Mouse (Mus musculus): ENCODE results near the gene Bnipl.

Bnipl gene

GRCm38 (mm10) chr3:95283589-95283941, 32.6 kb upstream of the Bnipl start:
- H3K4me1 ChIP-seq (replicated peaks; ENCODE audit: low read depth, low read length), result peaks cover 77% of the 10 kb centered on the region
- no peak for TF ChIP-seq POU5F1 (IDR thresholded peaks at IDR 0.05; ENCODE audit: borderline replicate concordance, low read length)
- no peak for TF ChIP-seq CTCF (conservative IDR thresholded peaks at IDR 0.05; ENCODE audit: low read length)
- no peak for TF ChIP-seq NANOG (IDR thresholded peaks at IDR 0.05; ENCODE audit: borderline replicate concordance, low read length)
- no peaks in the 10 kb centered on the region for H3K27me3 ChIP-seq (ENCODE audit: insufficient read depth, low read length)
- peak overlapping the region; percentile 95 for H3K4me3 ChIP-seq (replicated peaks; ENCODE audit: low read length)
- H3K36me3 ChIP-seq (ENCODE audit: insufficient read depth, low read length), result peaks cover 33% of the 10 kb centered on the region
- H3K9me3 ChIP-seq (ENCODE audit: low read length), result no peaks in the 10 kb centered on the region

- Histone ChIP-seq H3K27me3 (ENCODE audit: insufficient read depth, low read length) (no peaks in the 10 kb centered on the region), H3K4me3 (replicated peaks; ENCODE audit: low read length) (peak overlapping the region; percentile 95), H3K36me3 (ENCODE audit: insufficient read depth, low read length) (peaks cover 28% of the 10 kb centered on the region), H3K4me1 (replicated peaks; ENCODE audit: low read depth, low read length) (peaks cover 77% of the 10 kb centered on the region), H3K9me3 (ENCODE audit: low read length) (no peaks in the 10 kb centered on the region)
- no peak for TF ChIP-seq NANOG (IDR thresholded peaks at IDR 0.05; ENCODE audit: borderline replicate concordance, low read length)
- no peak for TF ChIP-seq POU5F1 (IDR thresholded peaks at IDR 0.05; ENCODE audit: borderline replicate concordance, low read length)
- TF ChIP-seq CTCF (conservative IDR thresholded peaks at IDR 0.05; ENCODE audit: low read length), result no peak
Observed at GRCm38 (mm10) chr3:95282865-95283588, 32.0 kb upstream of the Bnipl start.

- Histone ChIP-seq H3K27me3 (ENCODE audit: insufficient read depth, low read length) (no peaks in the 10 kb centered on the region), H3K4me1 (replicated peaks; ENCODE audit: low read depth, low read length) (peaks cover 77% of the 10 kb centered on the region), H3K9me3 (ENCODE audit: low read length) (no peaks in the 10 kb centered on the region), H3K4me3 (replicated peaks; ENCODE audit: low read length) (peak overlapping the region; percentile 95), H3K36me3 (ENCODE audit: insufficient read depth, low read length) (peaks cover 23% of the 10 kb centered on the region)
- TF ChIP-seq POU5F1 (IDR thresholded peaks at IDR 0.05; ENCODE audit: borderline replicate concordance, low read length) (no peak), NANOG (IDR thresholded peaks at IDR 0.05; ENCODE audit: borderline replicate concordance, low read length) (no peak), CTCF (conservative IDR thresholded peaks at IDR 0.05; ENCODE audit: low read length) (no peak)
Observed at GRCm38 (mm10) chr3:95282381-95282864, 31.4 kb upstream of the Bnipl start.

DNA sequence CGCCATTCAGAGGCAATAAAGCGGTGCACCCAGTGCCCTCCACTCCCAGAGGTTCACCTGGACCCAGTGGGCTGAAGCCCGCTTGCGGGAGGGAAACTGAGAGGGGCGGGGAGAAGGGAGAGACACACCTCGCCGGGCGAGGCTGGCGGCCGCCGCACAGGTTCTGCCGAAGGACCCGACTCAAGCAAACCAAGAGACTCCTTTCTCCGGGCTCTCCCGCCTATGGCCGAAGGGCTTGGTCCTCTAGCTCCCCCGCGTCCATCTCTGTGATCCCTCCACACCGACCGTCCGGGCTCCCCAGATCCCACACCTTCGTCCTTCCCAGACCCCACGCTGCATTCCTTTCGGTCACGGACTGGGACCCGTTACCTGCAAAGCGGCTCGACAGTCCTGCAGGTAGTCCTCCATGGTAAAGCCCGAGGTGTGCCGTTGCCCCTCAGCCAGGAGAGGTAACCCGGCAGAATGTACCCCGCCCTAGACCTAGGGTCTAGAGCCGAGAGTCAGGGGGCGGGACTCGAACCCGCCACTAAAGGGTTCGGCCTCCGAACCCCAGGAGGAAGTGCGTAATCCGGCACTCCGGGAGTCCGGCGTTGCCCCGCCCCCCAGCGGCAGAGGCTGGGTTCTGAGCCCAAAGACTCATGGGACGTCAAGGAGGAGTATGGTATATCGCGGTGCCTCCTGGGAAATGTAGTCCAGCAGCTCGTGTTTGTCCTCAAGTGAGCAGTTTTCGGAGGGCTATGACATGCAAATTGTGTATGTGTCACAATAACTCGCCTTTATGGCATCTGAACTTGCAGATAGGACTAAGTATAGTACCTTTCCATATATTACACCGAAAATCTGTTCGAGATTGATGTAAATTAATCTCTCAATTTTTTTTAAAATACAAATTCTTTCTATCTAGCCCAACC, 30.5 kb upstream of the Bnipl start, which contains the start of the genes Mindy1 and Prune1:
Gene Mindy1, plus strand, starts transcription at position 130 of the 911 bp plus-strand sequence.
Gene Prune1, minus strand, starts transcription at position 861 of the 911 bp plus-strand sequence.
- H3K27me3 ChIP-seq (ENCODE audit: insufficient read depth, low read length), result no peaks in the 10 kb centered on the region
- H3K4me3 ChIP-seq (replicated peaks; ENCODE audit: low read length), result peak within 1 kb of the TSS; percentile 95
- no peaks in the 10 kb centered on the region for H3K9me3 ChIP-seq (ENCODE audit: low read length)
- H3K36me3 ChIP-seq (ENCODE audit: insufficient read depth, low read length), result peaks cover 18% of the 10 kb centered on the region
- H3K4me1 ChIP-seq (replicated peaks; ENCODE audit: low read depth, low read length), result peaks cover 77% of the 10 kb centered on the region
- no peak for TF ChIP-seq CTCF (conservative IDR thresholded peaks at IDR 0.05; ENCODE audit: low read length)
- no peak for TF ChIP-seq NANOG (IDR thresholded peaks at IDR 0.05; ENCODE audit: borderline replicate concordance, low read length)
- TF ChIP-seq POU5F1 (IDR thresholded peaks at IDR 0.05; ENCODE audit: borderline replicate concordance, low read length), result no peak

DNA sequence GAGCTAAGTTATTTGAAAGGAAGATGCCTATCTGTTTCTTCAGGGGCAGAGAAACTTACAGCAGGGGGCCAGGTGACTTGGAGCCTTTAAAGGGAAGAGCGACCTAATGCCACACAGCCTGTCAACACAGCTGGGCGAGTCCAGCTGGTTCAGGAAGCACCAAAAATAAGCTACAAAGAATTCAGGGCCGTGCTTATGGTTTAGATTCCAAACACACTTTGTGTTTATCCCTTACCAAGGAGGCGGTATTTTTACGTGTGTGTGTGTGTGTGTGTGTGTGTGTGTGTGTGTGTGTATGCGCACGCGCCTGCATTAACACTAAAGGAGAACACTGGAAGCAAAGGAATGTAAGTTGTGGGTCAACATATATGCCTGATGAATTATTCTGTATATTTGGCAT, 29.8 kb upstream of the Bnipl start:
- peaks cover 20% of the 10 kb centered on the region for H3K36me3 ChIP-seq (ENCODE audit: insufficient read depth, low read length)
- no peaks in the 10 kb centered on the region for H3K9me3 ChIP-seq (ENCODE audit: low read length)
- no peaks in the 10 kb centered on the region for H3K27me3 ChIP-seq (ENCODE audit: insufficient read depth, low read length)
- H3K4me1 ChIP-seq (replicated peaks; ENCODE audit: low read depth, low read length), result peaks cover 77% of the 10 kb centered on the region
- peak overlapping the region; percentile 95 for H3K4me3 ChIP-seq (replicated peaks; ENCODE audit: low read length)
- TF ChIP-seq CTCF (conservative IDR thresholded peaks at IDR 0.05; ENCODE audit: low read length) (no peak), POU5F1 (IDR thresholded peaks at IDR 0.05; ENCODE audit: borderline replicate concordance, low read length) (no peak), NANOG (IDR thresholded peaks at IDR 0.05; ENCODE audit: borderline replicate concordance, low read length) (no peak)

DNA sequence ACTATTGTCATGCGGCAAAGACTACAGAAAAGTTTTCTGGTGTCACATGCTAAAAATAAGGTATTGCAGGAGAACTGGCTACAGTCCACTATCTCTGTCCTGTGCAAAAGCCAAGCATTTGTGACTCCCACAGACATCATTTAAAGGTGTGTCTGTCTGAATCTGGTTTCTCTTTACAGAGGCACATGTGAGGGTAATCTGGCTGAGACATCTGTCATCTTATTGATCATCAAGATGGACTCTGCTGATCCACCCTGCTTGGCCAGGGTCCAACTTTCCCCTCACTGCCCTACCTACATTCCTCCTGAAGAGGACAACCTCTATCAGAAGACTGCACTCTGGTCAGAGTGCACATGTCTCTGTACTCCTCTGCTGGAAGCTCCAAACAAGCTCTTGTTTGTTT, 26.2 kb upstream of the Bnipl start:
- peak overlapping the region; percentile 27; the same call in 1 of the 2 replicates for H3K4me3 ChIP-seq (replicated peaks; ENCODE audit: low read length)
- H3K27me3 ChIP-seq (ENCODE audit: insufficient read depth, low read length), result no peaks in the 10 kb centered on the region
- H3K4me1 ChIP-seq (replicated peaks; ENCODE audit: low read depth, low read length), result peaks cover 77% of the 10 kb centered on the region
- no peaks in the 10 kb centered on the region for H3K9me3 ChIP-seq (ENCODE audit: low read length)
- H3K36me3 ChIP-seq (ENCODE audit: insufficient read depth, low read length), result peaks cover 27% of the 10 kb centered on the region
- TF ChIP-seq POU5F1 (IDR thresholded peaks at IDR 0.05; ENCODE audit: borderline replicate concordance, low read length), result no peak
- TF ChIP-seq NANOG (IDR thresholded peaks at IDR 0.05; ENCODE audit: borderline replicate concordance, low read length), result no peak
- TF ChIP-seq CTCF (conservative IDR thresholded peaks at IDR 0.05; ENCODE audit: low read length), result no peak

DNA sequence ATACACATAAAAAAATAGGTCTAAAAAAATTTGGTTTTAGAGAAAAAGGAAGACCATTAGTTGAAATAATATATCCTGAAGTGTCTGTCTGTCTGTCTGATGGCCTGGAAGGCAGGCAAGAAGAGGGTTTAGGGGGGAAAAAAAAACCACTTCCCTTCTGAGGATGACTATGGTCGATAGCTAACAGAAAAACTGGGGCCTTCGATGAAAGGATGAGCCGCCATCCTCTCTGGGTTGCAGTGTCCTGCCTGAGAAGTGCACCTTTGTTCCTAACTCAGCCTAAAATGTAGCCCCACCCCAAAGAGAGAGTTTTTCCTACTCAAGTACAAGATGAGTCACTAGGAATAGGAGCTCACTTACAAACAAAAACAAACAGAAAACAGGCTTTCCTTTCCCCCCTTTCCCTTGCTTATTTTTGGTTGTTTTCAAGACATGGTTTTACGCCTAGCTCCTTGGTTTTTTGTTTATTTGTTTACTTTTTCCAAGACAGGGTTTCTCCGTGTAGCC, 25.5 kb upstream of the Bnipl start:
- Histone ChIP-seq H3K4me3 (replicated peaks; ENCODE audit: low read length) (0 out of 2 replicates have a peak overlapping the region, but pooled peaks have one; percentile 27), H3K4me1 (replicated peaks; ENCODE audit: low read depth, low read length) (peaks cover 82% of the 10 kb centered on the region), H3K9me3 (ENCODE audit: low read length) (no peaks in the 10 kb centered on the region), H3K27me3 (ENCODE audit: insufficient read depth, low read length) (no peaks in the 10 kb centered on the region), H3K36me3 (ENCODE audit: insufficient read depth, low read length) (peaks cover 33% of the 10 kb centered on the region)
- TF ChIP-seq NANOG (IDR thresholded peaks at IDR 0.05; ENCODE audit: borderline replicate concordance, low read length), result no peak
- TF ChIP-seq CTCF (conservative IDR thresholded peaks at IDR 0.05; ENCODE audit: low read length), result no peak
- no peak for TF ChIP-seq POU5F1 (IDR thresholded peaks at IDR 0.05; ENCODE audit: borderline replicate concordance, low read length)

DNA sequence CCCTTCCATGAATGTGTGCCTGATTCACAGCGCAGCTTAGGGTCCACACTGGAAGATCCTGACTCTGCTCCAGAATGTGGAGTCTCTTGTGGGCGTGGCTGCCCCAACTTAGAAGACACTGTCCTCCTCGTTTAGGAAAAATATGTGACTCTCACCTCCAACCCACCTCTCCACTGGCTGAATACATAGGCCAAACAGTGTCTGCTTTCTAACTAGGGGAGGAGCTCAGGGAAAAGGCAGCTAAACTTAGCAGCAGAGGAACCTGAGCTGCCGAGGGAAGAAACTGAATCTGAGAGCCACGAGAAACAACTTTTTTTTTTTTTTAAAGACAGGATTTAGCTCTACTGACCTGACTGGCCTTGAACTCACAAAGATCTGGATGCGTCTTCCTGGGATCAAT, 24.2 kb upstream of the Bnipl start:
- TF ChIP-seq POU5F1 (IDR thresholded peaks at IDR 0.05; ENCODE audit: borderline replicate concordance, low read length) (no peak), CTCF (conservative IDR thresholded peaks at IDR 0.05; ENCODE audit: low read length) (no peak), NANOG (IDR thresholded peaks at IDR 0.05; ENCODE audit: borderline replicate concordance, low read length) (no peak)

More for the DNA sequence above, 24.2 kb upstream of the Bnipl start:
- Histone ChIP-seq H3K9me3 (ENCODE audit: low read length) (no peaks in the 10 kb centered on the region), H3K27me3 (ENCODE audit: insufficient read depth, low read length) (no peaks in the 10 kb centered on the region), H3K4me3 (replicated peaks; ENCODE audit: low read length) (no peak overlapping the region), H3K36me3 (ENCODE audit: insufficient read depth, low read length) (peaks cover 34% of the 10 kb centered on the region), H3K4me1 (replicated peaks; ENCODE audit: low read depth, low read length) (peaks cover 87% of the 10 kb centered on the region)
